Mouse (Mus musculus): ENCODE measurements around the gene Fcf1.

Fcf1 gene

DNA sequence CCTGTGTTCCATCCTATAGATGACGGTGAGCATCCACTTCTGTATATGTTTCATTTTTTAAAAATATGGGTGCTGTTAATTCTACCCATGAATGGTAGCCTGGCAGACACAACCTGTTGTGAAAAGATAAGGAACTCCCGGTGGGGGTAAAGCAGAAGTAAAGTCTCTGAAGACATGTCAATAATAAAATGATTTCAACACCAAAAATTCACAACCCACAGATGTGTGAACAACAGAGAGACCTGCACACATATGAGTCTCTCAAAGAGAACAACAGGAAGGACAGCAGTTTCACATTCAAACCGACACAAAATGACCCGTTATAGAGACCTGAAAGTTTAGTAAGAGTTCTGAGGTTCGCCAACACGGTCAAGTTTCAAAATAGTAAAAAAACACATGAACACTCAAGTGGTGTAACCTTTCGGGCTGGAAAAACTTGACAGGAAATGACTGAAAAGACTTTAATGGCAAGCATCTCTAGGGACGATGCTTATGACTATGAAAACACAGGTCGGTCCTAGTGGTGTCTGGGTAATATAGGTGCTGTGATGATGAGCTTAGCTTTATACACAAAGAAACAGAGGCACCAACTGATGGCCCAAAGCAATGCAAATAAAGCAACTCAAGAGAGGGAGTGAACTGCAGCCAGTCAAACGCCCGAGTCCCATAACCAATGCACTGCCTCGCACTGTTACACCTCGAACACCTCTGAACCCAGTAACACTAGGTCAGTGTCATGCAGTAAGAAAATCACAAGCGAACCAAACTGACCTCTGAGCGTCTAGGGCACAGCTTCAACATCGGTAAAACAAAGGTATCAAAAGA is 1.7 kb upstream of the Fcf1 start:
- no peak for DNase-seq (ENCODE audit: low spot score)

DNA sequence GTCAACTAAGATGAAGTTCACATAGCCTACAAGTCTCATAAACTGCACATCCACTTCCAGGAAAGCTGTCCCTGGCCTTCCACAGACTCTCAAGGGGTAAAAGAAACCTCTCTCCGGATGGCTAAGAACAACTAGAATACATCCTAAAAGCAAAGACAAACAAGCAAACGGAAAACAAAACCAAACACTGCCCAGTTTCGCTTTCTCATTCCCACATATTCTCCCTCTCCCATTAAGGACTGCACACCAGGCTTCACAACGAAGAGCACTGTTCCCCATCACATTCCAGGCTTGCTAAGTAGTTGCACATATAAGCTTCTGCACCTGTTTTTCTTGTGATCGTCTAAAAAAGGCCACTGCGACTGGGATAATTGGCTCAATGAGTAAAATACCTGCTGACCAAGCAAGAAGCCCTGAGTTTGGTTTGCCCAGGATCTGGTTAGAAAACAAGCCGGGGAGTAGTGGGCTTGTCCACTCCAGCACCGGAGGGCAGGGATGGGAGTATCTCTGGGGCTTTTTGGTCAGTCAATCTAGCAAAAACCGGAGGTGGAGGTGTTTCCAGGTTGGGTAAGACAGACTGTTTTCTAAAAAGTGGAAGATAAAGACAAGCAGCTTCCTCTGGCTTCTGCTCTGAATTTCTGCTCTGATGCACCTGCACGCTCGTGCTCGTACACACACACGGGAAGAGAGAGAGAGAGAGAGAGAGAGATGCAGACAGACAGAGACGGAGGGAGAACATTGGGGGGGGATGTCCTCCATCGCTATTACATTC is 855 bp upstream of the Fcf1 start:
- DNase-seq (ENCODE audit: low spot score), result no peak

DNA sequence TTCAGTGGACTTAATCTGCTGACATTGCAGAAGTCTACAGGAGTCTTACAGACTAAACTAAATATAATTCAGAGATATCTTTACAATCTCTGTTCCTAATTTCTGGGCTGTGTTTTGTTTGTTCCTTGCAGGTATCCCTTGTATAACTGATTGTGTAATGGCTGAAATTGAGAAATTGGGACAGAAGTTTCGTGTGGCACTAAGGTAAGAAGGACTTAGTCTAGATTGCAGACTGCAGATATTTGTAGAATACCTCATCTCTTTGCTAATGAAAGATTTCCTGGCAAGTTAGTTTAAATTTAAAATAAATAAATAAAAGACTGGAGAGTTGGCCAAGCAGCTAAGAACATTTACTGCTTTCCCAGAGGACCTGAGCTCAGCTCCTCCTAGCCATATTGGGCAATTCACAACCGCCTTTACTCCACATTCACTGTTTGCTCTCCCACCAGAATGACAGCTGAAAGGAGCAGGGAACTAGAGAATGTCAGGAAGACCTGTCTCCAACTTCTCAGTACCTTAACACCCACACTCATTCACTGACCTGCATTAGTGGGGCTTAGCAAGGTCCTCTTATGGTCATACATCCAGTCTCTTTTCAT is 8.7 kb downstream of the Fcf1 start:
- DNase-seq (ENCODE audit: low spot score), result no peak

DNA sequence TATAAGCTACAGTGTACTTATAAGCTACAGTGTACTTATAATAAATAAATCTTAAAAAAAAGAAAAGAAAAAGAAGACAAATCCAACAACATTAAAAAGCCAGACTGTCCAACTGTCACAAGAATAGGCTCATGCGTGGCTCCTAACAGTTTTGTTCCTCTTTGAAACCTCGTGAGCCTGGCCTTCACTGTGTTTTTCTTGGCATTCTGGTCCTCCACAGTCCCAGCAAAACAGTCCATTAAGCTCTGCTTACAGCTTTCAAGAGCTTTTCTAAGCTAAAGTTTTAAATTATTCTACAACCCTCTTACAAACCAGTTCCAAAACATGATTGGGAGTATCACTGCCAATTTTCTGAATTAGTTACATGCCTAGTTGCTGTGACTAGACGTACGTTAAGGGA is 18.8 kb downstream of the Fcf1 start:
- no peak for DNase-seq (ENCODE audit: low spot score)

DNA sequence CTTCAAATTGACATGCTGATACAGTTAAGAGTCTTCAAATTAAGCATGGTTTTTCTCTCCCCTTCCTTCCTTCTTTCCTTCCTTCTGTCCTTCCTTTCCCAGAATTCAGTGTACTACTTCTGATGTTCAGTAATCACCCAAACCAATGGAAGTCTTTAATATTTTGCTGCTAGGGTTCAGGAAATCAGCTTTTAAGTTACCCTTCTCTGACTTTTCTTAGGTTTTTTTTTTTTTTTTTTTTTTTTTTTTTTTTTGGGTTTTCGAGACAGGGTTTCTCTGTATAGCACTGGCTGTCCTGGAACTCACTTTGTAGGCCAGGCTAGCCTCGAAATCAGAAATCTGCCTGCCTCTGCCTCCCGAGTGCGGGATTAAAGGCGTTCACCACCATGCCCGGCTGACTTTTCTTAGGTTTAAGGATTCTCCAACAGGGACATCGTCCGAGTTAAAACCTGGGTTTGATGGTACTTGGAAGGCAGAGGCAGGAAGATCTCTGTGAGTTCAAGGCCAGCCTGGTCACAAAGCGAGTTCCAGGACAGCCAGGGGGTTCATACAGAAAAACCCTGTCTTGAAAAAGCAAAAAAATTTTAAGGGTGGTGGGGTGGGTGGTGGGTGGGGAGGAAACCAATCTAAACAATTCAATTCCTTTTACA is 24.5 kb downstream of the Fcf1 start:
- DNase-seq (ENCODE audit: low spot score), result no peak

DNA sequence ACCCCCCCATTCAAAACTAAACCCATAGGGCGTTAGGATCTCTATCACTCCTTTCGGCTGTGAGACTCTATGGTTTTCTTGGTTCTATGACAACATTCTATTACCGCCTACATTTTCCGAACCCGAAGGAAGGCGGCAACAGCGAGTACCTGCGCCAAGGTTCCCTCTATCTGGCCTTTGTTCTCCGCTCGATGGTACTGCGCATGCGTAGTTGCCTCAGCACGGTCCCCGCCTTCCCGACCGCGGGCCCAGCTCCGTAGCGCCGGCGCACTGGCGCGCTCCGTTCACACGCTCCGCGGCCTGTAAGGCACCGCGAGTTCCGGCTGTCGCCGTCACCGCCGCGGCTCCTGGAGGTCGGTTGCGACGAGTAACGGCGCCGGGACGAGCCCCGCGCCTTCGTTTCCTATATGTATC is 25.4 kb downstream of the Fcf1 start, which contains the start of gene Ylpm1:
TSS of gene Ylpm1 (plus strand) at position 239 of the 414 bp plus-strand sequence.
- DNase-seq (ENCODE audit: low spot score), result peak; percentile 98

DNA sequence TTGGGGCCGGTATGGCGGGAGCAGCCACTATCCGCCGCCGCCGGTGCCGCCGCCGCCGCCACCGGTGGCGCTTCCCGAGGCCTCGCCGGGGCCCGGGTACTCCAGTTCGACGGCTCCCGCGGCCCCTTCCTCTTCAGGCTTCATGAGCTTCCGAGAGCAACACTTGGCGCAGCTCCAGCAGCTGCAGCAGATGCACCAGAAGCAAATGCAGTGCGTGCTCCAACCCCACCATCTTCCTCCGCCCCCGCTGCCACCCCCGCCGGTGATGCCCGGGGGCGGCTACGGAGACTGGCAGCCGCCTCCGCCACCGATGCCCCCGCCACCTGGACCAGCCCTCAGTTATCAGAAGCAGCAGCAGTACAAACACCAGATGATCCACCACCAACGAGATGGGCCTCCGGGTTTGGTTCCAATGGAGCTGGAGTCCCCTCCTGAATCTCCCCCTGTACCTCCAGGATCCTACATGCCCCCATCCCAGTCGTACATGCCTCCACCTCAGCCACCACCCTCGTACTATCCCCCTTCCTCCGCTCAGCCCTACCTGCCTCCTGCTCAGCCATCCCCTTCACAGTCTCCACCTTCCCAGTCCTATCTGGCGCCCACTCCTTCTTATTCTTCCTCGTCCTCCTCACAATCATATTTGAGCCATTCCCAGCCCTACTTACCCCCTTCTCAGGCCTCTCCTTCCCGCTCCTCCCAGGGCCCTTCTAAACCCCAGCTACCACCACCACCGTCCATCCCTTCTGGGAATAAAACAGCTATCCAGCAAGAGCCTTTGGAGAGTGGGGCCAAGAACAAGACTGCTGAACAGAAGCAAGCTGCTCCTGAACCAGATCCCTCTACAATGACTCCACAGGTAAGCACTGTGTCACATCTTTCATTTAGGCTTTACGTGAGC is 26.1 kb downstream of the Fcf1 start:
- peak; percentile 31 for DNase-seq (ENCODE audit: low spot score)

DNA sequence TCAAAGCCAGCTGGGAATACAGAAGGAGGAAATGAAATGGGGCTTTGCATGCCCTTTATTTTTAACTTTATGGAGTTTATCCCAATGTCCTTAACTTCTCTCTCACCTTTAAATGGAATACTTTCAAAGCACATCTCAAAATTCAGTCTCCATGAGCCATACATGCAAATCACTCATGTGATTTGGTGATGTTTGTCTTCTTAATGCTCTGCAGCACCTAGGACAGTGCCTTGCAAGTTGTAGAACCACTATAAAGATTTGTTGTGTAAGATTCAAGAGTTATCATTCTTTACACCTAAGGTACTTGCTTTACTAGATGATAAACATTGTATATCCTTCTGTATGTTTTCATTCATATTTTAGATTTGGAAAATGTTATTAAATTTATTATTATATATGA is 28.4 kb downstream of the Fcf1 start:
- no peak for DNase-seq (ENCODE audit: low spot score)

DNA sequence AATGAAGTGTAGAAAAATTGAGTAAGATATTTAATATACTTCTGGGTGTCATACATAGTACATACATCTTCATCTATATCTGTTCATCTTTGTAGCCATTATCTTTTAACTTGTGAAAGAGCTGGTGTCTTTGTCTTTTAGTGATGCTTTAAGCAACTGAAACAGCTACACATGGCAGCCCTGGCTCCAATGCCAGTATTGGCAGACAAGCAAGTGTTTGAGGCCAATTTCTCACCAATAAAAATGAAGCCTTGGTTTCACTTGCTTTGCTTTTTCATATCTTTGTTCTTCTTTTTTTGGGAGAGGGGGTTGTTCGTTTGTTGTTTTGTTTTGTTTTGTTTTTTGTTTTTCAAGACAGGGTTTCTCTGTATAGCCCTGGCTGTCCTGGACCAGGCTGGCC is 35.5 kb downstream of the Fcf1 start:
- no peak for DNase-seq (ENCODE audit: low spot score)

DNA sequence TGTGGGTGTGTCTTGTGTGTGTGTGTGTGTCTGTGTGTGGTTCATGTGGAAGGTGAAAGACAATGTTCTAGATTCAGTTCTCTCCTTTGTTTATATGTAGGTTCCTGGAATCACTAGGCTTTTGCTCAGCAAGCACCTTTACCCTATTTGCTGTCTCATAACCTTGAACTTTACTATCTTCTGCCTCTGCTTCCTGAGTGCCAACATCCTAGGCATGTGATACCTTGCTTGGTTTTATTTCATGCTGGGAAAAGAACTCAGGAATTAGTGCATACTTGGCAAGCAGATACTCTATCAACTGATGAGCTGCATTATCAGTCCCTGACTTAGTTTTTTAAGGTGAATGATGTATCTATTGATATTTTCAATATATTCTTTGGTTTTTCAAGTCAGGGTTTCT is 36.3 kb downstream of the Fcf1 start:
- no peak for DNase-seq (ENCODE audit: low spot score)

DNA sequence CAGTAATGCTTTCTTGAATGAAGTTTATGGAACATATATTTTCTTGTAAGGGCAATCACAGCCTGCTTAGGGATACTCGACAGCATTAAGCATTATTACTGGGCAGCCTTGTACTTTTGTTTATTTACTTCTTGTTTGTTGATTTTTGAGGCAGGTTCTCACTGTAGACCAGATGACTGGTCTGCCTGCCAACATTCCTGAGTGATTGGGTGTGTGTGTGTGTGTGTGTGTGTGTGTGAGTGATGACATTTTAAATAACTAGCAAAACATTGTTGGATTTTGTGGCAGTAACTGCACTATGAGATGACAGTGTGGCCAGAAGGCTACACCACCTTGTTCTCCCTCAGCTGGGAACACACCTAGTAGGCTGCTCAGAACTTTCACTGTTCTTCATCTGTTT is 39.1 kb downstream of the Fcf1 start:
- no peak for DNase-seq (ENCODE audit: low spot score)

DNA sequence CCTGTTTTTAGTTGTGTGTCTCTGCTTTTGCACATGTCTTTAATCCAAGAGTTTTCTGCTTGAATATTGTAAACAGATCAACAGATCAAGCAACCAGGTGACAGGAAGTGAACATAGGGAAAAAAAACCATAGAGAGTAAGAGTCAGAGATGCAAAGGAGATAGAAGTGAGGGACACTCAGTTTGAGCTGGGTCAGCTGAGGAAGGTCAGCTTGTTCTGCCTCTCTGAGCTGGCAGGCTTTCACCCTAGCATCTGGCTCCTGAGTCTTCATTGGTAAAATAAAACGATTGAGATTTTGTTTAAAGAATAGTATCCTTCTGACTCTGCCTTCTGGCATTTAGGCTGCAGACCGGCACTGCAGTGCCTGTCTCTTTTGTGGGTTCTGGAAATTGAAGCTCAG is 39.8 kb downstream of the Fcf1 start:
- DNase-seq (ENCODE audit: low spot score), result no peak

DNA sequence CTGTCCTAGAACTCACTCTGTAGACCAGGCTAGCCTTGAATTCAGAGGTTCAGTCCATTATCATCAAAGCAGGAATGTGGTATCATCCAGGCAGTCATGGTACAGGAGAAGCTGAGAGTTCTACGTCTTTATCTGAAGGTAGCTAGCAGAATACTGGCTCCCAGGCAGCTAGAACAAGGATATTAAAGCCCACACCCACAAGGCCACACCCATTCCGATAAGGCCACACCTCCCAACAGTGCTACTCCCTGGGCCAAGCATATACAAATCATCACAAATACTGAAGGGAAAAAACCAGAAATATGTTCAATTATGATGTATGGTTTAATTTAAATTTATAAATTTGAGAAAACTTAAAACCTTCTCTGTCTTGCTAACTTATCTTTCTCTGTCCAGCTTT is 41.5 kb downstream of the Fcf1 start:
- DNase-seq (ENCODE audit: low spot score), result no peak

DNA sequence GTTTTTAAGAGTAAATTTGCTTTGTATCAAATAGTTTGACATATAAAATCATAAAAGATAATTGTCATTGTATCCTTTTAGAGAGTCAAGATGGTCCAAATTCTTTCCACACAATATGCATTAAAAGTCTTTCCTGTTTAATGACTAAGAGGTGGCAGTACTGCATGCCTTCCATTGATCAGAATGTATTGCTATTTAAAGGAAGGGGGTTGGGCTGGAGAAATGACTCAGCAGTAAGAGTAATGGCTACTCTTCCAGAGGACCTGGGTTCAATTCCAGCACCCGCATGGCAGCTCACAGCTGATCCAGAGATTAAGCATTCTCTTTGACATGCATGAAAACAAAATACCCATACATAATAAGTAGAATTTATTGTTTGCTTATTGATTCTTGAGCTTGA is 51.4 kb downstream of the Fcf1 start:
- no peak for DNase-seq (ENCODE audit: low spot score)

DNA sequence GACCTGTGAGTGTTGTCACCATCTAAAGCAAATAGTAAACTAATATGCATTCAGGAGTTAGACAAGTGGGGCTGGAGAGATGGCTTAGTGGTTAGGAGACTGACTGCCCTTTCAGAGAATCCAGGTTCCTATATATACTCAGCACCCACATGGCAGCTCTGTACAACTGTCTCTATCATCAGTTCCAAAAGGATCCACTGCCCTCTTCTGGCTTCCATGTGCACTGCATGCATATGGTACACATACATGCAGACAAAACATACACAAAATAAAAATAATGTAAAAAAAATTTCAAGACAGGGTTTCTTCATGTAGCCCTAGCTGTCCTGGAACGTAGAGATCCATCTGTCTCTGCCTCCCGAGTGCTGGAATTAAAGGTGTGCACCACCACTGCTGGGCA is 62.0 kb downstream of the Fcf1 start:
- peak; percentile 37 for DNase-seq (ENCODE audit: low spot score)

All from retina, embryonic 14.5 days (tissue).